Mouse (Mus musculus): Measurements from ENCODE around the gene Ppfia1. TPM values are rescaled to one million over a fixed set of nuclear protein-coding genes. Genes with fewer than 3 reads are reported as not detected.

Gene Ppfia1
- polyA plus RNA-seq (2014; fragmentation: Illumina TruSeq; extraction: RNeasy Lipid Tissue Mini Kit (QIAGEN cat#74804); ENCODE audit: low read depth, low replicate concordance): 55.2 TPM

GRCm38 (mm10) chr7:144553237-144554122 is at the start of gene Ppfia1:
Gene Ppfia1 (minus strand): TSS chr7:144553729.

DNA sequence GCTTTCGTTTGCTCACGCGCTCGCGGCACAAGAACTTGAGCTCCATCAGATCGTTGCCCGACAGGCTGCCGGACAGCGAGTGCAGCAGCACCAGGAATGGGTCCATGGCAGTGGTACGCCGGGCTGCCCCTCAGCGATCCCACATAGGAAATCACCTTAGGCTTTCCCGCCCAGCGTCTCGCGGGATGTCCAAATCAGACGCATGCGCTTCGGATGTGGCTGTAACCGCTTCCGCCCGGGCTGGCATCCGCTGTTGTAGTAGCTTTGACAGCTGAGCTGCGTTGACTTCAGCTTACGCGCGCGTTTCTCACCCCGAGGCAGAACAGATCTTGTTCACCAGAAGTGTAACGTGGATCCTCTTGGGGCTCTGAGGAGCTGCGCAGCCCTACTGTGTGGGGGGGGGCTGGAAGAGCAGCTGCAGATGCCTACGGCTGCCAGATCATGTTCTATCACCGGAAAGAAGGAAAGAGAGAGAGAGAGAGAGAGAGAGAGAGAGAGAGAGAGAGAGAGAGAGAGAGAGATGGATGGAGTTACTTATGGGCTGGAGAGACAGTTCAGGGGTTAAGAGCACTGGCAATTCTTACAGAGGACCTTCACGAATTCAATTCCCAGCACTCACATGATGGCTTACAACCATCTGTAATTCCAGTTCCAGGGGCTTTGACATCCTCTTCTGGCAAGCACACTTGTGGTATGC is 28.9 kb upstream of the Ppfia1 start, which contains the start of gene Fadd:
TSS of gene Fadd (minus strand) at position 180 of the 697 bp plus-strand sequence.

GRCm38 (mm10) chr7:144470545-144471059 is 82.9 kb downstream of the Ppfia1 start, which contains the start of gene Cttn:
Gene Cttn (minus strand): TSS chr7:144471009.

Other genes with a start within 250 kb of the Ppfia1 start
- 13.2 TPM for gene Cttn, start 82.7 kb downstream of the Ppfia1 start, polyA plus RNA-seq (2014; fragmentation: Illumina TruSeq; extraction: RNeasy Lipid Tissue Mini Kit (QIAGEN cat#74804); ENCODE audit: low read depth, low replicate concordance)
- 2.0 TPM for gene Fadd, start 28.7 kb upstream of the Ppfia1 start, polyA plus RNA-seq (2014; fragmentation: Illumina TruSeq; extraction: RNeasy Lipid Tissue Mini Kit (QIAGEN cat#74804); ENCODE audit: low read depth, low replicate concordance)
- 5.9 TPM for gene Ano1, start 198.2 kb upstream of the Ppfia1 start, polyA plus RNA-seq (2014; fragmentation: Illumina TruSeq; extraction: RNeasy Lipid Tissue Mini Kit (QIAGEN cat#74804); ENCODE audit: low read depth, low replicate concordance)